Mouse (Mus musculus): ENCODE results near the gene Fbxo2.

DNA sequence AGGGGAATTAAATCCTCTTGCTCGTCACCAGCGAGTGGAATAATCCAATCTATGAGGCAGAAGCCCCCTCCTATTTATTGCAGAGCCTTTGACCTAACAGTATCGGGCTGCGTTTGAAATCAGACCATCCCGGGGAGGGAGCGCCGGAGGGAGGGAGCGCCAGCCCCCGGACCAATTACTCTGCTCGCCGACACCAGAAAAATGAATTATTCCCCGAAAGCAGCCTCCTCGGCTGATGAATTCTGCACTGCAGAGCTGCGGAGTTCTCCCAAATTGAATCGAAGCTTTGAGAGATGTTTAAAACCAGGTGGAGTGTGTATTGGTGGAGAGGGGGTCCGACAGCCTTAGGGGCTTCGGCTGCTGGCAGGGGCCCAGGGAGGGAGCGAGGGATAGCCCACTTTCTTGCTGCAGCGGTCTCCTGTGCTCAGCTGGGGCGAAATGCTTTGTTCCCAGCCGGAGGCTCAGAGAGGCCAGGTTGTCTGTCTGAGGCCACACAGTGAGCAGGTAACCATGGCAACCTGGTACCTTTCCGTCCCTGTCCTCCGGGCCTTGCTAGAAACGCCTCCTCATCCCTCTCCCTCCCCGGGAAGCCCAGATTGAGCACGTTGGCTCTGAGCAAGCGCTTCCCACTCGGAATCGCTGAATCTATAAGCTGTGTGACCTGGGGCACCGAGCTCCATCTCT is 13.5 kb downstream of the Fbxo2 start:
- TF ChIP-seq POLR2A (IDR thresholded peaks at IDR 0.05; ENCODE audit: extremely low read depth, insufficient read depth, low read length): no peak
- TF ChIP-seq CTCF (IDR thresholded peaks at IDR 0.05; ENCODE audit: low read depth, low read length): no peak
